Mouse (Mus musculus) neural tube, embryonic 14.5 days (tissue): ENCODE measurements around the gene Traf3ip1. TPM values are rescaled to one million over a fixed set of nuclear protein-coding genes. Genes with fewer than 3 reads are reported as not detected.

Experiments
- ATAC-seq: fragments of 200-750 bp; cut with Nextera tagmentation; 2 replicates; pipeline ENCODE4 v1.8.0; 2017; ENCODE audit warnings: low read depth, mild to moderate bottlenecking, moderate TSS enrichment, moderate library complexity
- H3K27ac ChIP-seq: fragments of 300-500 bp; sonication (generic); 2 replicates; pipeline ENCODE4 v1.5.1; 2014; ENCODE audit warnings: low read depth, mild to moderate bottlenecking, control low read depth, low read length, moderate library complexity, mixed read lengths
- H3K27me3 ChIP-seq: fragments of 300-500 bp; sonication (generic); 2 replicates; pipeline ENCODE4 v1.6.1; 2014; ENCODE audit warnings: low read length; ENCODE audit not compliant: control insufficient read depth, insufficient read depth
- H3K36me3 ChIP-seq: fragments of 300-500 bp; sonication (generic); 2 replicates; pipeline ENCODE4 v1.6.1; 2014; ENCODE audit warnings: low read length, mixed read lengths; ENCODE audit not compliant: control insufficient read depth, insufficient read depth
- H3K4me1 ChIP-seq: fragments of 300-500 bp; sonication (generic); 2 replicates; pipeline ENCODE4 v1.6.1; 2014; ENCODE audit warnings: low read length; ENCODE audit not compliant: control insufficient read depth, insufficient read depth
- H3K4me2 ChIP-seq: fragments of 300-500 bp; sonication (generic); 2 replicates; pipeline ENCODE4 v1.6.1; 2014; ENCODE audit warnings: mild to moderate bottlenecking, low read depth, low read length, control low read depth
- H3K4me3 ChIP-seq: fragments of 300-500 bp; sonication (generic); 2 replicates; pipeline ENCODE4 v1.5.1; 2014; ENCODE audit warnings: low read depth, low read length, control low read depth, mixed read lengths
- H3K9ac ChIP-seq: fragments of 300-500 bp; sonication (generic); replicated peaks from 2 replicates; pipeline ENCODE4 v1.6.1; 2014; ENCODE audit warnings: low read depth, mild to moderate bottlenecking, control low read depth, low read length, mixed read lengths
- H3K9me3 ChIP-seq: fragments of 300-500 bp; sonication (generic); 2 replicates; pipeline ENCODE4 v1.6.1; 2016; ENCODE audit warnings: low read length; ENCODE audit not compliant: control insufficient read depth
- WGBS: fragments of 180-500 bp; shearing (Covaris S2); extraction: QIAGEN DNeasy Blood & Tissue Kit; methylation state at CpG from one replicate; pipeline ENCODE4 v1.1.7; 2014; 5-methylcytosine and 5-hydroxymethylcytosine counted together
- polyA plus RNA-seq: library from polyadenylated mRNA; unstranded; fragments of >200 nt; fragmentation: Nextera tagmentation; extraction: Ambion mirVana; gene quantifications from 2 replicates; pipeline ENCODE4 v1.2.1, GENCODE M21; 2014

The Traf3ip1 gene
- polyA plus RNA-seq, 1 experiment from 2014 or later = 8.7 TPM

DNA sequence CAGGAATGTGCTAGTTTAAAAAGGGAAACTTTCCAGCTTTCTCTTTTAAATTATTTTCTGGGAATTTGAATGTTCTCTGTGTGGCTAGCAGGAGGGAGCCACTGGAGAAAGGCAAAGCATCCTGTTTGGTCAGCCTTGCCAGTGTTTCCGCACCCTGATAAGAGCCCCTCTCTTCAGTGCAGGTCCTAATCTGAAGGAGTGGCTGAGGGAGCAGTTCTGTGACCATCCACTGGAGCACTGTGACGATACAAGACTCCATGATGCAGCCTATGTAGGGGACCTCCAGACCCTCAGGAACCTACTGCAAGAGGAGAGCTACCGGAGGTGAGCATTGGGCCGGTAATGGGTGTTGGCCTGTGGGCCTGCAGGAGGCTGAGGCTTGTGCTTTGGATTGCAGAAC is 49.5 kb downstream of the Traf3ip1 start:
- WGBS = 89% methylated on average over 4 of the region's 4 CpGs
- Histone ChIP-seq H3K27ac (no peak overlapping the region), H3K9me3 (no peaks in the 10 kb centered on the region), H3K4me1 (peaks cover 17% of the 10 kb centered on the region), H3K9ac (no peak overlapping the region), H3K4me3 (no peak overlapping the region), H3K27me3 (peaks cover 6% of the 10 kb centered on the region; the same call in 1 of the 2 replicates), H3K4me2 (no peak overlapping the region), H3K36me3 (peaks cover 12% of the 10 kb centered on the region; the same call in 1 of the 2 replicates)
- no peak for ATAC-seq

DNA sequence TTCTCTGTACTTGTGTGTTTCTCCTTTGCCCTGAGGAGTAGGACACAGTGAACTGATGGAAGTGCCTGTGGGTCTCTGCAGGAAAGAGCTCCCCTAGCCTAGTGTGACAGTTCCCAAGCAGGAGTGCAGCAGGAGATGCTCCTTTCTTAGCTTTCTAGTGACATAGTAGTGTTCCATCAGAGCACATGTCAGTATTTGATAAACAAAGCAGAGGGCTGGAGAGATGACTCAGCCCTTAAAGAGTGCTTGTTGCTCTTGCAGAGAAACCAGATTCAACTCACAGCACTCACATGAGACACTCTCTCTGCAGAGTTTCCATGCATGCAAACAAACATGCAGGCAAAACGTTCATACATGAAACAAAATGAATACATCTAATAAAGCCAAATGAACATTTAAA is 50.8 kb downstream of the Traf3ip1 start:
- Histone ChIP-seq H3K27me3 (peaks cover 6% of the 10 kb centered on the region; the same call in 1 of the 2 replicates), H3K4me2 (no peak overlapping the region), H3K36me3 (peaks cover 12% of the 10 kb centered on the region; the same call in 1 of the 2 replicates), H3K4me1 (peaks cover 11% of the 10 kb centered on the region), H3K27ac (no peak overlapping the region), H3K9ac (no peak overlapping the region), H3K9me3 (no peaks in the 10 kb centered on the region), H3K4me3 (no peak overlapping the region)
- no peak for ATAC-seq
- WGBS = 79% methylated on average over 1 of the region's 1 CpGs

DNA sequence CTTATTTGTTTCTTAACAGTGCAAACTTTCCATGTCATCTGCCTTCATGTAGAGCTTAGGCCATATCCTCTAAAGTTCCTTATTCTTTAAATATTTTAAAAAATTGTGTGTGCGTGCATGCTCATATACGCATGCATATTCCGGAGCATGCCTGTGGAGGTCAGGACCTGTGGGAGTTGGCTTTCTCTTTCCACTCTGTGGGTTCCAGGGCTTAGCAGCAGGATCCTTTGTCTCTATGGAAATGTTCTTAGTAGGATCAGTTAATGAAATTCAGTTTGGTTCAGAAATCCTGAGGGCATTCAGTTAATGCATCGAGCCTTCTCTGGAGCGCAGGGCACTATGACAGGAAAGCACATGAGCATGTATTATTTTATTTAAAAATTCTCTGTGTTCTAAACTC is 53.1 kb downstream of the Traf3ip1 start:
- ATAC-seq = no peak
- Histone ChIP-seq H3K36me3 (peaks cover 18% of the 10 kb centered on the region), H3K27ac (no peak overlapping the region), H3K4me3 (no peak overlapping the region), H3K27me3 (no peaks in the 10 kb centered on the region), H3K4me2 (no peak overlapping the region), H3K4me1 (no peaks in the 10 kb centered on the region), H3K9me3 (no peaks in the 10 kb centered on the region), H3K9ac (no peak overlapping the region)
- 34% methylated on average over 5 of the region's 5 CpGs for WGBS

DNA sequence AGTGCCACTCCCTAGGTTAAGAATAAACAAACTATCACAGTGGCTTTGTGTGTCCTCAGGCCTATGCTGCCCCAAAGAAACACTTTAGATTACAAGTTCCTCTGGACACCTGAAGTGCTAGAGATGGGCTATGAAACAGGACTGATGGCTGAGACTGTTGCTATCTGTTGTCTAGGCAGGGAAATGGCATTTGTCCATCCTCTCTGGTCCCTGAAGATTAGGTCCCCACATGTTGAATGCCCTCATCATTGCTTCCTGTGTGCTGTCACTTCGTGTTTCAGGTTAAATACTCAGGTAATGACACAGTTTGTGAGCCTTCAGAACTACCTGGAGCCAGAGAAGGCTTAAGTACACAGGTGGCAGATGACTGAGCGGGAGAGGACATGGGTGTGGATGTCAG is 54.6 kb downstream of the Traf3ip1 start:
- no peak for ATAC-seq
- Histone ChIP-seq H3K9me3 (no peaks in the 10 kb centered on the region), H3K4me3 (no peak overlapping the region), H3K4me2 (no peak overlapping the region), H3K9ac (no peak overlapping the region), H3K4me1 (no peaks in the 10 kb centered on the region), H3K27me3 (no peaks in the 10 kb centered on the region), H3K36me3 (peaks cover 21% of the 10 kb centered on the region), H3K27ac (no peak overlapping the region)
- WGBS = 81% methylated on average over 2 of the region's 2 CpGs

DNA sequence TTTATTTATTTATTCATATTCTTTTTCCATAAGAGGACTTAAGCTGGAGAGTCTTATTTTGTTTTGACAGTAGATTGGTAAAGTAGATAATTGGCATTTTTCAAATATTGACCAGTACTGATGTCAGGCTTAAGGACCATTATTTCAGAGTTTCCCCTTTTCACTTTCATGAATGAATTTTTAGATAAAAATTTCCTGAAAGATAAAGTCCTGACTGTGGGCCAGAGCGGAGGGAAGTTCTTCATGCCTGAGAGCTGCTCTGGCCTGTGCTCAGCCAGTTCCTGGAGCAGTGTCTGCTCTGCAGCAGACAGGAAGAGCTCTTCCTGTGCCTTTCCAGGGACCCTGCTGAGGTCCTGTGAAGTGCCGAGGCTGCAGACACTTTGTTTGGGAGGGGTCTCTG is 62.7 kb downstream of the Traf3ip1 start:
- no peak for ATAC-seq
- Histone ChIP-seq H3K9ac (no peak overlapping the region), H3K36me3 (peaks cover 18% of the 10 kb centered on the region), H3K9me3 (no peaks in the 10 kb centered on the region), H3K4me2 (no peak overlapping the region), H3K27ac (no peak overlapping the region), H3K4me1 (no peaks in the 10 kb centered on the region), H3K4me3 (no peak overlapping the region), H3K27me3 (no peaks in the 10 kb centered on the region)
- 71% methylated on average over 2 of the region's 2 CpGs for WGBS

DNA sequence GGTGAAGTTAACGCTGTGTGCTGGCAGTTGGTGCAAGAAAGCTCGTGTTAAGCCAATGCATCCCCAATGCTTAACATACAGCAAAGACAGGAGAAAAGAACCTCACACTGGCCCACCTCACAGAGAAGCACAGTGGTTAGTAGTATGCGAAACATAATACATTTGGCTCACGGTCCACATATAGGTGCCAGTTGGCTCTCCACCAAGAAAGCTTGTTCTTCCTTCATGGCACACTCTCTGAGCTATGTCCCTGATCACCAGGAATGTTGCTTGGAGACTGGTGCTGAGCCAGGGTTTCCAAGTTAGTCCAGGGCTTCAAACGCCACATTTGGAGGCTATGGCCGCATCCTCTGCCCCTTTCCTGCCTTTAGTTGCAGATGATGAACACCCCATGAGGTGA is 66.8 kb downstream of the Traf3ip1 start:
- Histone ChIP-seq H3K4me3 (no peak overlapping the region), H3K4me1 (no peaks in the 10 kb centered on the region), H3K4me2 (no peak overlapping the region), H3K9me3 (no peaks in the 10 kb centered on the region), H3K27ac (no peak overlapping the region), H3K27me3 (no peaks in the 10 kb centered on the region), H3K9ac (no peak overlapping the region), H3K36me3 (no peaks in the 10 kb centered on the region; the same call in 1 of the 2 replicates)
- no peak for ATAC-seq
- WGBS = 83% methylated on average over 6 of the region's 6 CpGs

DNA sequence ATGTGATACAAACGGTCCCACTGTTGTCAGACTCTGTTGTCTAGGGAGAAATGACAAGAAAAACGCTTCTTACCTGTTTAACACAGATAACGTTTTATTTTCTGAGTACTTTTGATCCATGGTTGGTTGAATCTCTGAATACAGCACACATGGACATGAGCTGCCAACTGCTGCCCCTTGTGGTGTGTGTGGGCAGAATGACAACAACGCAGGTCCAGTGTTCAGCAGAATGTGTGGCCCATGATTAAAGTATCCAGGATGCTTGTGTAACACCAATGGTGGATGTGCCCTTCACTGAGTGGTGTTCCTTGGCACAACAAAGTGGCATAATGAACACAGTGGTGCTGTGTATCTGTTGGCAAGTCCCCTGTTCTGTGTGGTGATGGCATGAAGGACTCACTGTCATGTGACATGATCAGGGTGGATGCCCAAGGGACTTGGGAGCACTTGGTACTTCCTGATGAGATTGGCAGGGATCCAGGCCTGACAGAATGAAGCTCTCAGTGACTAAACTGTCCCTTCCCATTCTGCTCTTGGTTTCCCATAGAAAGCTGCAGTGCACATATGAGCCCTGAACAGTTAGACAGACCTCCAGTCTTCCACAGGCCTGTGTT is 68.6 kb downstream of the Traf3ip1 start:
- H3K27ac ChIP-seq = no peak overlapping the region
- no peaks in the 10 kb centered on the region for H3K27me3 ChIP-seq
- no peak for ATAC-seq
- H3K9me3 ChIP-seq = no peaks in the 10 kb centered on the region
- 86% methylated on average over 4 of the region's 4 CpGs for WGBS
- H3K4me2 ChIP-seq = no peak overlapping the region
- H3K9ac ChIP-seq = no peak overlapping the region
- no peaks in the 10 kb centered on the region for H3K36me3 ChIP-seq
- no peak overlapping the region for H3K4me3 ChIP-seq
- H3K4me1 ChIP-seq = no peaks in the 10 kb centered on the region

DNA sequence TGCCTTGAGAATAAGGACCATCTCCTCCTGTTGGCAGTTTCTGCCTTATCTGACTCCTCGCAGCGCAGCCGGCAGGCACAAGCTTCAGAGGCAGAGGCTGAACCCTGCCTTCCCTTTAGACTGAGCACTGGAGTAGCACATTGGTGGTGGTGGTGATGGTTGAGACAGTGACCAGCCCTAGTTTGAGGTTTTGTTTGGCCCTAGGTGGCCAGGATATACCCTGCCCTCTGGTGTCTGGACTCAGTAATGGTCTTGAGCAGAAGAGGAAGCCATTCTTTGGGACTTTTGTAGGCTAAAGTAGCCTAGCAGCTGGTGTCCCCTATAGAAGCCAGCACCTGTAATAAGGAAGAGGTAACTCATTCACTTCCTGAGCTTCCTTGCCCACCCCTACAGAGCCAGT is 69.6 kb downstream of the Traf3ip1 start:
- Histone ChIP-seq H3K9ac (no peak overlapping the region), H3K36me3 (no peaks in the 10 kb centered on the region), H3K9me3 (no peaks in the 10 kb centered on the region), H3K4me1 (no peaks in the 10 kb centered on the region), H3K4me2 (no peak overlapping the region), H3K27me3 (no peaks in the 10 kb centered on the region), H3K27ac (no peak overlapping the region), H3K4me3 (no peak overlapping the region)
- ATAC-seq = no peak
- WGBS = 79% methylated on average over 3 of the region's 3 CpGs

DNA sequence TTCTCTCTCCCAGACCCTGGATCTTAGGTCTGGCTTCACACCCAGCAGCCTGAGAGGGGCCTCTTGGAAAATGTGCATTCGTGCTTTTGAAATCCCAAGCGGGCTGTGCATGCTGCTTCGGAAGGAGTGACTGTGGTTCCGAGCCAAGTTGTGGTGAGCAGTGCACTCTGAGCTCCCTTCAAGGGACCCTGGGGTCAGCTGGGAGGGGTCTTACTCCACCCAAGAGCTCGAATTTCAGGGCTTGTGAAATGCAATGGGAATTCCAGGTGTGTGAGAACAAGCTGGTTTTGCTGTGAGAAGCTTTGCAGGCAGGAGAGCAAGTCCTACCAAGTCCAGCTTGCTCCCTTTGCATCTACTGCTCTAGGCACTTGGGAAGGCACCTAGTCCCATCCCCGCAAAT is 70.2 kb downstream of the Traf3ip1 start:
- H3K36me3 ChIP-seq = no peaks in the 10 kb centered on the region
- H3K27ac ChIP-seq = no peak overlapping the region
- 75% methylated on average over 6 of the region's 6 CpGs for WGBS
- H3K9me3 ChIP-seq = no peaks in the 10 kb centered on the region
- no peak overlapping the region for H3K4me2 ChIP-seq
- no peaks in the 10 kb centered on the region for H3K4me1 ChIP-seq
- H3K4me3 ChIP-seq = no peak overlapping the region
- ATAC-seq = no peak
- no peaks in the 10 kb centered on the region for H3K27me3 ChIP-seq
- H3K9ac ChIP-seq = no peak overlapping the region
